Mouse (Mus musculus) forebrain, postnatal 0 days (tissue): ENCODE measurements around the gene Elf5. TPM values are rescaled to one million over a fixed set of nuclear protein-coding genes. Genes with fewer than 3 reads are reported as not detected.

ENCODE experiments used
- ATAC-seq: fragments of 200-750 bp; cut with Nextera tagmentation; 2 replicates; pipeline ENCODE4 v1.8.0; 2017; ENCODE audit warnings: mild to moderate bottlenecking, moderate library complexity
- DNase-seq: peaks from one replicate; pipeline ENCODE4 v3.0.0-alpha.2; 2015
- H3K27ac ChIP-seq: fragments of 300-500 bp; sonication (generic); 2 replicates; pipeline ENCODE4 v1.5.1; 2014; ENCODE audit warnings: low read depth, mild to moderate bottlenecking, antibody characterized with exemption, low read length, moderate library complexity, mixed read lengths
- H3K27me3 ChIP-seq: fragments of 300-500 bp; sonication (generic); 2 replicates; pipeline ENCODE4 v1.6.1; 2014; ENCODE audit warnings: mild to moderate bottlenecking, low read length, mixed read lengths; ENCODE audit not compliant: insufficient read depth
- H3K36me3 ChIP-seq: fragments of 300-500 bp; sonication (generic); 2 replicates; pipeline ENCODE4 v1.6.1; 2014; ENCODE audit warnings: mild to moderate bottlenecking, moderate library complexity; ENCODE audit not compliant: insufficient read depth
- H3K4me1 ChIP-seq: fragments of 300-500 bp; sonication (generic); 2 replicates; pipeline ENCODE4 v1.6.1; 2014; ENCODE audit warnings: antibody characterized with exemption; ENCODE audit not compliant: insufficient read depth
- H3K4me2 ChIP-seq: fragments of 300-500 bp; sonication (generic); 2 replicates; pipeline ENCODE4 v1.6.1; 2014; ENCODE audit warnings: low read depth, mild to moderate bottlenecking, moderate library complexity
- H3K4me3 ChIP-seq: fragments of 300-500 bp; sonication (generic); 2 replicates; pipeline ENCODE4 v1.5.1; 2014; ENCODE audit warnings: low read depth, low read length, mixed read lengths
- H3K9ac ChIP-seq: fragments of 300-500 bp; sonication (generic); 2 replicates; pipeline ENCODE4 v1.6.1; 2014; ENCODE audit warnings: mild to moderate bottlenecking
- H3K9me3 ChIP-seq: fragments of 300-500 bp; sonication (generic); 2 replicates; pipeline ENCODE4 v1.6.1; 2016; ENCODE audit warnings: low read length
- CTCF ChIP-seq: sonication (generic); IDR thresholded peaks from 2 replicates; pipeline ENCODE4 v1.5.1; 2016; ENCODE audit warnings: antibody characterized with exemption, control low read depth, low read depth
- WGBS: fragments of 180-500 bp; shearing (Covaris S2); extraction: QIAGEN DNeasy Blood & Tissue Kit; methylation state at CpG from one replicate; pipeline ENCODE4 v1.1.7; 2014; 5-methylcytosine and 5-hydroxymethylcytosine counted together
- polyA plus RNA-seq: library from polyadenylated mRNA; unstranded; fragments of >200 nt; fragmentation: Nextera tagmentation; extraction: Ambion mirVana; gene quantifications from 2 replicates; pipeline ENCODE4 v1.2.1, GENCODE M21; 2015
- total RNA-seq: library from RNA; depleted of rRNA; stranded (reverse); fragments of >200 nt; gene quantifications from 2 replicates; pipeline ENCODE4 v1.2.3, GENCODE M21; 2014

Gene Elf5
- total and polyA plus RNA-seq, 2 experiments from 2014 or later: not detected

DNA sequence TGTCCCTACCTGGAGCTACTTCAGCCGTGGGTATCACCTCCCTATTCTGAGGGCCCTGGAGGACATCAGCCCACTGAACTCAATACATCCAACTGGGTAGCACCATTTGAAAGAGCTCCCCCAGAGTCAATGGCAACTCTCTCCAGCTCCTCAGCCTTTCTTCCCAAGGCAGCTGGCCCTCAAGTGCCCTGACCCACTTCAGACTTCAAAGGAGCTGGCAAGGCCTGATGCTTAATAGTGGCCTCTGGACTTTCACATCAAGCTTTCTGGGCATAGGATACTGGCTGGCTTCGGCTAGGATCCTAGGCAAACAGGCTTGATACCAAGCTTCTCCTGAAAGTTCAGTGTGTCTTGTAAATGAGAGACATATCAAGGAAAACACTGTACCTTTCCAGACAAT is 23.6 kb downstream of the Elf5 start:
- DNase-seq (no peak), ATAC-seq (no peak)
- no peak overlapping the region for H3K4me2 ChIP-seq
- no peaks in the 10 kb centered on the region for H3K4me1 ChIP-seq
- WGBS: 69% methylated on average over 2 of the region's 2 CpGs
- H3K36me3 ChIP-seq: no peaks in the 10 kb centered on the region
- no peaks in the 10 kb centered on the region for H3K27me3 ChIP-seq
- no peaks in the 10 kb centered on the region for H3K9me3 ChIP-seq
- TF ChIP-seq CTCF: no peak
- no peak overlapping the region for H3K9ac ChIP-seq
- no peak overlapping the region for H3K27ac ChIP-seq
- H3K4me3 ChIP-seq: no peak overlapping the region

DNA sequence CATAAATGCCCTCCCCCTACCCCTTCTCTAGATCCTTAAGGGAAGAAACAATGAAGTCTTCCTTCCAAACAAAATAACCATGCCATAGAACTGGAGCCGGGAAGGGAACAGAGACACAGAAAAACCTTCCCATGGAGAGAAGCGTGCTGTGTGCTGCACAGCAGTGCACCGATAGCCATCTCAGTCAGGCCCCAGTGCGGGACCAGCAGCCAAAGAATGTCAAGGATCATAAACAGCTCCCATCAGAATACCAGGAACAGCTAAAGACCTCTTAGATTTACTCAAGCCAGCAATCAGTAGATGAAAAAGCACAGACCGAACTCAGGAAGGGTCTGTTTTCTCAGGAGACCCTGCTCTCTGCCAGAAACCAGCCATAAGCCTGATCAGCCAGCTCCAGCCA is 25.0 kb downstream of the Elf5 start:
- no peaks in the 10 kb centered on the region for H3K4me1 ChIP-seq
- H3K36me3 ChIP-seq: no peaks in the 10 kb centered on the region
- no peak overlapping the region for H3K9ac ChIP-seq
- DNase-seq (no peak), ATAC-seq (no peak)
- H3K27me3 ChIP-seq: no peaks in the 10 kb centered on the region
- no peaks in the 10 kb centered on the region for H3K9me3 ChIP-seq
- H3K4me2 ChIP-seq: no peak overlapping the region
- H3K27ac ChIP-seq: no peak overlapping the region
- TF ChIP-seq CTCF: no peak
- WGBS: 69% methylated on average over 5 of the region's 5 CpGs
- no peak overlapping the region for H3K4me3 ChIP-seq

DNA sequence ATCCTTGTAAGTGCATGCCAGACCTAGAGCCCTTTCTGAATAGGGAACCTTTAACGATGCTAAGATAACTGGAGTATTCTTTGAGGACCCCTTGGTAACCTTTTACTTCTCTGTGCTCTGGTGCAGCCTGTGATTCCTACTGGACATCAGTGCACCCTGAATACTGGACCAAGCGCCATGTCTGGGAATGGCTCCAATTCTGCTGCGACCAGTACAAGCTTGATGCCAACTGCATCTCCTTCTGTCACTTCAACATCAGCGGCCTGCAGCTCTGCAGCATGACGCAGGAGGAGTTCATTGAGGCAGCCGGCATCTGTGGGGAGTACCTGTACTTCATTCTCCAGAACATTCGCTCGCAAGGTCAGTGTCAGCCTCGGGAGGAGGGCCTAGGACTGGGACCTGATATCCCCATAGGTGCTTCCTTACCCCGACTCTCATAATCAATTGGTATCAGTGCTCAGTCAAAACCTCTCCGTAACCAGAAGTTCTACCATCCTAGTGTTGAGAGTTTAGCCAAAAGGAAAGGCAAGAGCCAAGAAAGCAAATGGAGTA is 27.7 kb downstream of the Elf5 start:
- no peaks in the 10 kb centered on the region for H3K9me3 ChIP-seq
- TF ChIP-seq CTCF: no peak
- H3K9ac ChIP-seq: no peak overlapping the region
- H3K27ac ChIP-seq: no peak overlapping the region
- H3K4me2 ChIP-seq: no peak overlapping the region
- DNase-seq (no peak), ATAC-seq (no peak)
- H3K4me1 ChIP-seq: no peaks in the 10 kb centered on the region
- 81% methylated on average over 11 of the region's 11 CpGs for WGBS
- H3K4me3 ChIP-seq: no peak overlapping the region
- no peaks in the 10 kb centered on the region for H3K27me3 ChIP-seq
- H3K36me3 ChIP-seq: no peaks in the 10 kb centered on the region

DNA sequence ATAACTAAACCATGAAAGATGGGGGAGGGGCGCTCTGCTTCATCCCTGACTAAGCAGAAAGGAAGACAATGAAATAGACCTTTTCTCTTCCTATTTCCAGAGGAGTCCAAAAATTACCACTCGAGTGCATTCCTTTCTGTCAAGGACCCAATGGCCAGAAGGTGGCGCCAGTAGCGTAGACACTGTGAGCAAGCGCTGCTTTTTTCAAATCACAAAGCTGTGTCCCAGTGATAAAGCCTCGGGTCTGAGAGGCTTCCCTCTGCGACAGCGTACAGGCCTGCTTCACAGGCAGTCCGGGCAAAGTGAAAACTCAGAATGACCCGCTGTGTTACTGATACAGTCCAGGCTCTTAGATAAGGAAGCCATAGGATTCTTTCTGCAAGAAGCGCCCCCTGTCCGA is 28.2 kb downstream of the Elf5 start:
- H3K27ac ChIP-seq: no peak overlapping the region
- H3K36me3 ChIP-seq: no peaks in the 10 kb centered on the region
- H3K4me1 ChIP-seq: no peaks in the 10 kb centered on the region
- H3K4me2 ChIP-seq: peak overlapping the region; percentile 42
- no peaks in the 10 kb centered on the region for H3K9me3 ChIP-seq
- H3K27me3 ChIP-seq: no peaks in the 10 kb centered on the region
- DNase-seq (peak; percentile 90), ATAC-seq (peak; percentile 92)
- peak overlapping the region; percentile 16; the same call in 1 of the 2 replicates for H3K4me3 ChIP-seq
- 7% methylated on average over 12 of the region's 12 CpGs for WGBS
- TF ChIP-seq CTCF: peak; percentile 87
- H3K9ac ChIP-seq: 0 out of 2 replicates have a peak overlapping the region, but pooled peaks have one; percentile 23

DNA sequence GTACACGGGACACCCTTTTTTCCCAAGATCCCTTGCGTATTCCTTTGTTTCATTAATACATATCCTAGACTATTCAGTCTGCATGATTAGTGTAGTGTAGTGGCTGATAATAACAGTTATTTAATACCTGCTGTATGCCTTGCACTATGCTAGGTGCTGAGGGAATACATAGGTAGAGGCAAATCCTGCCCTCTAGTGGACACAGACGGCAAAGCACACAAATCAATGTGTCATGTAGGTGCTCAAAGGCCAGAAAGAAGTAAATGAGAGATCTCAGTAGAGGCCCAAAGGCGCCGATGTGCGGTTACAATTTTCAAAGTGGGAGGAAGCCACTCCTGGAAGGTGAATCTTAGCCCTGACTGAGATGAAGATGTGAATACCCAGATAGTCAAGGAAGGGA is 34.3 kb downstream of the Elf5 start:
- no peaks in the 10 kb centered on the region for H3K9me3 ChIP-seq
- peak; percentile 72 for TF ChIP-seq CTCF
- no peaks in the 10 kb centered on the region for H3K36me3 ChIP-seq
- no peak overlapping the region for H3K4me2 ChIP-seq
- no peaks in the 10 kb centered on the region for H3K27me3 ChIP-seq
- no peak overlapping the region for H3K27ac ChIP-seq
- DNase-seq (peak; percentile 37), ATAC-seq (no peak)
- 61% methylated on average over 6 of the region's 6 CpGs for WGBS
- no peaks in the 10 kb centered on the region for H3K4me1 ChIP-seq
- H3K9ac ChIP-seq: no peak overlapping the region
- H3K4me3 ChIP-seq: no peak overlapping the region

DNA sequence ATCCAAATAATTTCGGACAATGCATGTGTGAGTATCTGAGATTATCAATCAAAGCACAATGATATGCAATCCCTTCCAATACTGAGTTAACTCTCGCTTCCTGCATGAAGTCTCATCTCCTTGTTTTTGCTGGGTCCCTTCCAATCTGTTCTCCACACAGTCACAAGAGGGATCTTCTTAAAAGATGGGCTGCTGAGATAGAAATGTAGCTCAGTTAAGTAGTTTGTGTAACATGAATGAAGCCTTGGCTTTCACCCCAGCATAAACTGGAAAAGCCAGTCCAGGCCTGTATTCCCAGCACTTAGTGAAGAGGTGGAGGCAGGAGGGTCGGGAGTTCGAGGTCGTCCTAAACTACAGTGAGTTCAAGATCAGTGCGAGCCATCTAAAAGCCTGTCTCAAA is 34.8 kb downstream of the Elf5 start:
- 86% methylated on average over 6 of the region's 6 CpGs for WGBS
- ATAC-seq (no peak), DNase-seq (no peak)
- Histone ChIP-seq H3K4me1 (no peaks in the 10 kb centered on the region), H3K4me3 (no peak overlapping the region), H3K27ac (no peak overlapping the region), H3K4me2 (no peak overlapping the region), H3K9ac (no peak overlapping the region), H3K27me3 (no peaks in the 10 kb centered on the region), H3K36me3 (no peaks in the 10 kb centered on the region), H3K9me3 (no peaks in the 10 kb centered on the region)
- TF ChIP-seq CTCF: no peak

DNA sequence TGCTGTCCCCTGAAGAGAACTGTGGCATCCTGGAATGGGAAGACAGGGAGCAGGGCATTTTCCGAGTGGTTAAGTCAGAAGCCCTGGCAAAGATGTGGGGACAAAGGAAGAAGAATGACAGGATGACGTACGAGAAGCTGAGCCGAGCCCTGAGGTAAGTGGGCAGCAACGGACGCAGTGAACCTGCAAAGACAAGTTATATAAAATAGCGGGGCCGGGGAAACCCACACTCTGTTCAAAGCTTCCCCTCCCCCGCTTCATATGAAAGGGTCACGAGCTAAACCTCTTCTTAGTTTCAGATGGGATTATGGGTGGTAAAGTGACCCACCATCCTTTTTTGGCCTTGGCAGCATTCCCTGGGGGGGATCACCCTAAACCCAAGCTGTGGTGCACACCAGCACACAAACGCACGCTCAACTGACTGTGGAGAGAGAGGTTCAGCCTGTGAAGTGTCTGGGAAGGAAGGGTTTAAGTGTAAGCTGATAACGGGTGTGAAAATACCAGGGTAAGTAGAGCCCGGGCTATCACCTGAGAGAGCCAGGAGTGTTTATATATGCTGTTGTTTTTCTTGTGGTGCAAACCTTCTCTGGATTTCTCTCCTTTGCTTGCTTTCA is 37.6 kb downstream of the Elf5 start:
- 57% methylated on average over 14 of the region's 14 CpGs for WGBS
- Histone ChIP-seq H3K9ac (no peak overlapping the region), H3K36me3 (peaks cover 14% of the 10 kb centered on the region), H3K27ac (no peak overlapping the region), H3K4me2 (no peak overlapping the region), H3K27me3 (no peaks in the 10 kb centered on the region), H3K9me3 (no peaks in the 10 kb centered on the region), H3K4me1 (no peaks in the 10 kb centered on the region), H3K4me3 (no peak overlapping the region)
- DNase-seq (no peak), ATAC-seq (no peak)
- no peak for TF ChIP-seq CTCF
